Mouse (Mus musculus) myocyte (in vitro differentiated cells): ENCODE results near the gene Tpk1.

Source experiments
- CEBPB ChIP-seq: IDR thresholded peaks from 2 replicates; pipeline ENCODE4 v1.6.1; 2011; ENCODE audit warnings: mild to moderate bottlenecking, moderate library complexity; ENCODE audit not compliant: poor library complexity, insufficient read depth, severe bottlenecking
- MAX ChIP-seq: IDR thresholded peaks from one replicate; pipeline ENCODE4 v1.6.1; 2011; ENCODE audit warnings: low read depth, mild to moderate bottlenecking, control low read depth
- MYOD1 ChIP-seq, 3 experiments: IDR thresholded peaks; one replicate each; pipeline ENCODE4 v1.6.1; 2011; ENCODE audit warnings: control low read depth in 2 of 3, low read depth in 2 of 3, mild to moderate bottlenecking in 2 of 3, moderate library complexity in 1 of 3; ENCODE audit not compliant: insufficient read length in 2 of 3, control insufficient read depth in 1 of 3
- MYOG ChIP-seq, 3 experiments: IDR thresholded peaks; one replicate each; pipeline ENCODE4 v1.6.1; 2011; ENCODE audit warnings: control low read depth in 2 of 3, low read depth in 2 of 3, mild to moderate bottlenecking in 2 of 3; ENCODE audit not compliant: insufficient read length in 2 of 3, control insufficient read depth in 1 of 3, insufficient read depth in 1 of 3
- POLR2A ChIP-seq: IDR thresholded peaks from one replicate; pipeline ENCODE4 v1.6.1; 2011; ENCODE audit warnings: low read depth, mild to moderate bottlenecking, control low read depth, moderate library complexity; ENCODE audit not compliant: insufficient read length
- POLR2AphosphoS2 ChIP-seq: IDR thresholded peaks from one replicate; pipeline ENCODE4 v1.6.1; 2011; ENCODE audit warnings: low read depth, control low read depth; ENCODE audit not compliant: insufficient read length
- REST ChIP-seq: IDR thresholded peaks from one replicate; pipeline ENCODE4 v1.6.1; 2011; ENCODE audit warnings: mild to moderate bottlenecking, control low read depth, moderate library complexity; ENCODE audit not compliant: insufficient read depth, insufficient read length
- SRF ChIP-seq: IDR thresholded peaks from one replicate; pipeline ENCODE4 v1.6.1; 2011; ENCODE audit warnings: low read depth; ENCODE audit not compliant: control insufficient read depth, insufficient read length
- TCF12 ChIP-seq: IDR thresholded peaks from one replicate; pipeline ENCODE4 v1.6.1; 2011; ENCODE audit warnings: mild to moderate bottlenecking, control low read depth; ENCODE audit not compliant: poor library complexity, insufficient read depth, severe bottlenecking
- TCF3 ChIP-seq: IDR thresholded peaks from one replicate; pipeline ENCODE4 v1.6.1; 2011; ENCODE audit warnings: low read depth, control low read depth; ENCODE audit not compliant: insufficient read length
- USF1 ChIP-seq: IDR thresholded peaks from one replicate; pipeline ENCODE4 v1.6.1; 2011; ENCODE audit warnings: low read depth, mild to moderate bottlenecking, control low read depth, moderate library complexity

GRCm38 (mm10) chr6:43518378-43518777 is 147.7 kb downstream of the Tpk1 start:
- TF ChIP-seq CEBPB (no peak), POLR2AphosphoS2 (no peak), TCF12 (no peak), POLR2A (no peak), SRF (no peak), MYOG (IDR thresholded peaks at IDR 0.05; ENCODE audit: control insufficient read depth in 1 of 3, insufficient read depth in 1 of 3, insufficient read length in 2 of 3, low read depth in 2 of 3) (no peak), USF1 (no peak), TCF3 (no peak), MAX (no peak), REST (no peak), MYOD1 (IDR thresholded peaks at IDR 0.05; ENCODE audit: control insufficient read depth in 1 of 3, insufficient read length in 2 of 3, low read depth in 2 of 3) (no peak)
